Mouse (Mus musculus): Measurements from ENCODE around the gene Kdm7a.

- TF ChIP-seq CTCF (conservative IDR thresholded peaks at IDR 0.05; ENCODE audit: low read length) (no peak), POU5F1 (IDR thresholded peaks at IDR 0.05; ENCODE audit: borderline replicate concordance, low read length) (no peak)
Observed at GRCm38 (mm10) chr6:39208181-39208580, 1.6 kb upstream of the Kdm7a start.
